Mouse (Mus musculus): ENCODE measurements around the gene Abcg5.
A peak's percentile ranks its signal among the peaks of the same experiment; 100 is the strongest.

The Abcg5 gene

DNA sequence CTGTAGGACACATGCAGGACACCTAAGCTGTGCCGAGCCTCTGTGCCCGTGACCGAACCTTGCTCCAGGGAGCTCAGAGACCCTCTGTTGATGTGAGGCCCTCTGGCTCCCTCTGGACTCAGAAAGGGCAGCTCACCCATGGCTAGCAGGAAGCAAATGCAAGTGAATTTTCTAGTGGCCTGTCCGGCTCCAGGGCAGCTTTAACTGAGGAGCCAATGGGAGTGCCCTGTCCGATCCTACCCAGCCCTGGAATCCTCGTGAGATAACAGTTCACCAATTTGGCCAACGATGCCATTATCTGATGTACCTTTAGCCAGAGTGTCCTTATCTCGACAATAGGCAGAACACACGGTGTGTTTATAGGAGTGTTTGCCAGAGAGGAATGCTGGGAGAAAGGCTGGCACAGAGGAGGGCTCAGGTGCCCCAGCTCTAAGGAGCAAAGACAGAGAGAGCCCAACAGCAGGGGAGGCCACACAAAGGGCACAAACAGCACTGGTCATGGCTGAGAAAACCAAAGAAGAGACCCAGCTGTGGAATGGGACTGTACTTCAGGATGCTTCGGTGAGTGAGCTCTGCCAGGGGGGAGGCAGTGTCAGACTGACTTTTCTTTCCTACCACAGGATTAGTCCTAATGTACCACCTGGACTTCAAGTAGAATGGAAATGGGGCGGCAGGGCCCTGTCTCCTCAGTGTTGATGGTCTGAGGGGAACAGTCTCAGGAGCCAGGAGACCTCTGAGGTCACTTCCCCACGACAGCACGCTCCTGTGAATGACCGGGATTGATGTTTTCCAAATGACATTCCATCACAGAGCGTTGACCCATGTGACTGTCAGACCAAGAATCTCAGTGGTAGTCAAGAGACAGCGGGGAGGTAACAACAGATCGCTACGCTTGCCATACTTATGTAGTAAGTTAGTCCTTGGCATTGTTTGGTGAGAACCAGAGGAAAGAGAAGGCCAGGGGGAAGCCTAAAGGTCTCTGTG lies at the start of gene Abcg5:
TSS of gene Abcg5 (minus strand) at position 278 of the 984 bp plus-strand sequence.
- DNase-seq, result no peak

DNA sequence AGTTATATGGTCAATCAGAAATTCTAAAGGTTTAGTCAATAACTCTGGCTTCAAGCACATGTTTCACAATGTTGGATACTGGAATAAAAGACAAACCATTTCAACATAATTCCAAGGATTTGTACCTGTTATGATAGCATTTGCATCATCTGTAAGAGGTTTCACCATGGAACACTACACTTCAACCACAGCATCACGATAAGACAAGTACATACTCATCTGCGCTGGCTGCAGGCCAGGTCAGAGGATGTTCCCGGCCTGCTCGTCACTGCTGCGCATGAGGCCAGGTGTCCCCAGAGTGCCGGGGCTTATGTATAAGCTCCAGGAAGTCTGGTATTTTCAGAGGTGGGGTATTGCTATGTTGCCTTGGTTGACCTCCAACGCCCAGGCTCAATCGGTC lies 49.8 kb upstream of the Abcg5 start:
- no peak for DNase-seq

DNA sequence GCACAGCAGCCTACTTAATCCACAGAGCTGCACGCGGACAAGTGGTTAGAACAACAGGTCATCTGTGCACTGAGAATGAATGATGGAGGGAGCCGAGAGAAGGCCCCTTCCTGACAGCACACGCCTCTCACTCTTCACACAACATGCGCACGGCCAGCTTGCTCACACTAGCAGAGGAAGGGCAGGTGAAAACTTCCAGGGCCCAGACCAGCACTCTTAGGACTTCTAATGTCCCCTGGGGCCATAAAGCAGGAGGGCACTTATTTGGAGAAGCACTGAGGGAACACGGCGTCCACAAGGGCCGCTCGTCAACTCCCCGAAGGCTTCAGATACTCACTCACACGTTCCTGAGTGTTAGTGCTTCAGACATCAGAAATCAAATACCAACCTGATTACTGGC lies 48.5 kb upstream of the Abcg5 start:
- DNase-seq, result no peak

DNA sequence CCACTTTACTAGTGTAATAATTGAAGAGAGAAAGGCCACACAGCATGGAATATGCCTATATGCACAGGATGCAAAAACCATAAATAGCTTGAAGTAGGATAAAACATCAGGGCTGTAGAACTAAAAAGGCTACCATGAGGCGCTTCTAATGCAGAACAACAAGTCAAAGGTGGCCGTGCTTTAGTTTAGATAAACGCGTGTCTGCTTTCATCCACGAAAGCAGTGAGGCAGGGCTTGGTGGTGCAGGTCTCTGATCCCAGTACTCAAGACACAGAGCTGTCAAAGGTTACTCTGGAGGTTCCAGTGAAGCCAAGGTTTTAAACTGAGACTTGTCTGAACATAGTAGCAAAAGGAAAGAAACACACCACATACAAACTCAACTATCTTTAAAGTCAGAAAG lies 46.3 kb upstream of the Abcg5 start:
- DNase-seq, result no peak

DNA sequence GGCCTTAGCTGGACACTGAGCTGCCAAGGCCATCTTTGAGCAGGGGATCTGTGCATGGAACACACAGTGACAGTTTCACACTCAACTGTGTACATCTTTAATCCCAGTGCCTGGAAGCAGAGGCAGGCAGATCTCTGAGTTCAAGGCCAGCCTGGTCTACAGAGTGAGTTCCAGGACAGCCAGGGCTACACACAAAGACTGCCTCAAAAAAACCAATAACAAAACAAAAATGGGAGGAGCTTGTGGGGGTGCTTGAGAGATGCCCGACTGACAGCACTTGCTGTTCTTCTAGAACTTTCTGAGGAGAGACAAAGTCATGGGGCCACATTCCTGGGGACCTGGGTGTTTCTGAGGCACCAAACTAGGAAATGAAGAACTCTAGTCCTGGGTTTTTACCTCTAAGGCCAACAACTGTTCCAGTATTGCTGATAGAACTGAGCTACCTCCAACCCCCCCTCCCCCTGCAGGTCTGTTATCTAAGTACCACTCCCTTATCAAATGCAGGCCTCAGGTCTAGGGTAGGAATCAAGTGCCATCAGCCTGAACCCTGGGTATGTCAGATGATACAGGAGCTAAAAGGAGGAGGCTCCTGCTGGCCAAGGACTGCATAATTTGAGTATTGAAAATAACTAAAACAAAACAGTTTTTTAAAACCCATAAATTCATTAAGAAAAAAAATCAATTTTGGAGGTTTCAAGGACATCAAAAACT lies 45.5 kb upstream of the Abcg5 start:
- DNase-seq, result no peak

DNA sequence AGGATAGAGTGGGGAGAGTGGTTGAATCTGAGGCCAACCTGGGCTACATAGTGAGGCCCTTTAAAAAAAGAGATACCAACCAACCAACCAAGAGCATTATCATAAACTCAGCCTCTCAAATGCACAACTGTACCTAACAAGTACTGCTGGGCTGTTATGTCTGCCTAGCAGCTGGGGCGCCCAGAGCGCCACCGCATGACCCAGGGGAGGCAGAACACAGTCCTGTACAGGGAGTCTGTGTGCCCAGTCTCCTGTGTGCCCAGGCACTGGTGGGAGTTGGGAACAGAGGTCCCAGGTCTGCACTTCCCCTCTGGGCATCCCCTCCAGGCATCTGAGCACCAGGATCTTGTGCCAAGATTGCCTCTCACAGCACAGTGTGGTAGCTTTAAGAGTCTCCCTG lies 42.4 kb upstream of the Abcg5 start:
- DNase-seq, result no peak

DNA sequence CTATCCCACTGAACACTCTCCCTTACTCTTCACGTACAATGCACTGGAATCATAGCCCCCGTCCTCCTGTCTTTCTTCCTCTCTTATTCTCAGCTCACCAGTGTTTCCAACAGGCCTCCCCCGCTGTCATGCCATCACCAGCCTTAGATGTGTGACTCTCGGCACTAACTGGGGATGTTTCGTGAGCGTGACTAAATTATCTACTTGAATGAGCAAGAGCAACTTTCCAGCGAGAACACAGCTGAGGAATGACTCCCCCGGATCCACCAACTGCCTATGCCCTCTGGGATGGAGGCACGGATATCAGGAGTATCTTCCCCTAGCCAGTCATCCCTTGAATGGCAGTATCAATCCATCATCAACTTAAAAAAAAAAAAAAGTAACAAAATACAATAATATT lies 41.2 kb upstream of the Abcg5 start:
- no peak for DNase-seq

DNA sequence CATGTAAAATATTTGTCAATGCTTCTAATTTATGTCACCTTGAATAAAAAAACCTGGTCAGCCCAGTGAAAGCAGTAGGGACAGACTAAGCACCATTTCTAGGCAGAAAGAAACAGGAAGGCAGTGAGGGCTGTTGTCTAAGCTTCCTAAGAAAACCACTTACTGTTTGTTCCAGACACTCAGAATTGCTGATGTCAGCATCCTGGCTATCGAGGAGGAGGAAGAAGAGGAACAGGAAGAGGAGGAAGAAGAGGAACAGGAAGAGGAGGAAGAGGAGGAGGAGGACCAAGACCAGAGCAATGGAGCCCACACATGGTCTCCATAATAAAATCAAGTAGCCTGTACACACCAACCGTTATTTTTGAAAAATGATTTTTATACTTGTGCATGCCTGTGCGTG lies 36.3 kb upstream of the Abcg5 start:
- no peak for DNase-seq

DNA sequence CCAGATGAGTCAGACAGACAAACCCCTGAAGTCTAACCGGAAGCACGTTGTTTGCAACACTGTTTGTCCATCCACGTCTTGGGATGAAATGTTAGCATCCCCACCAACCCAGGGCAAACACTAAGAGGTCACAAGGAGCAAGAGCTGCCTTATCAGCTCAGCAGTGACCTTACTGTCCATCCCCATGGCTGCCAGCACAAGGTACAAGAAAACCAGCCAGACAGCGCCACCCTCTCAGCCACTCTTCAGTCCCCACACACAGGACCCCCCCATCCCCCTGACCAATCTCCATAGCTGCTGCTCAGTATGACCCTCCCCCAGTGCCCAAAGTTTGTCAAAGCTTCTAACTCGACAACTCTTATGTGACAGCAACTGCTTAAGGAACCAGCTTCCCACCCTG lies 34.6 kb upstream of the Abcg5 start:
- no peak for DNase-seq

DNA sequence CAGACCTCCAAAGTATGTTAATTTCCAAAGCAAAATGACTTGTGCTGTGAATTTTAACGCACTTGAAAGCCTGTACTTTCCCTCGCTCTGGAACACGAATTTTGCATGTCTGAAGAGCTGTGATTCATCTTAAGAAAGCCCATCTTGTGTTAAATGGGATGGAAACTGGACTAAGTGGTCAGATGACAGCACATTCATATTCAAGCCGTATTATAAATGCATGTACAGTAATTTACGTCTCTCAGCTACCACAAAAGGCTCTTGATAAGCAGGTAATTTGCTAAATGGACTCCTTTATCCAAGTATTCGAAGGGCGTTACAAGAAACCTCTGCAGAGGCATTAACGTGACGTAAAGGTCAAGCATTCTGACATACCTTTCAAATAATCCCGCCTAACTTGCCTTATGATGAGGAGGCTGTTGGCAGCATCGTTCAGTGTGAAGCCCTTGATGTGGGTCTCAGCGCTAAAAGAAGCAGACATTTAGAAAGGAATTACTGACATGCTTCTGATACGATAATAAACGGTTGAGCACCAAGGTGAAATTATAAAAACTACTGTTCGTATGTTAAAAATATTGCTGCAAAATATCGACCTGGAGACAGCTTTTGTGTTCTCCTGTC lies 33.6 kb upstream of the Abcg5 start:
- no peak for DNase-seq

DNA sequence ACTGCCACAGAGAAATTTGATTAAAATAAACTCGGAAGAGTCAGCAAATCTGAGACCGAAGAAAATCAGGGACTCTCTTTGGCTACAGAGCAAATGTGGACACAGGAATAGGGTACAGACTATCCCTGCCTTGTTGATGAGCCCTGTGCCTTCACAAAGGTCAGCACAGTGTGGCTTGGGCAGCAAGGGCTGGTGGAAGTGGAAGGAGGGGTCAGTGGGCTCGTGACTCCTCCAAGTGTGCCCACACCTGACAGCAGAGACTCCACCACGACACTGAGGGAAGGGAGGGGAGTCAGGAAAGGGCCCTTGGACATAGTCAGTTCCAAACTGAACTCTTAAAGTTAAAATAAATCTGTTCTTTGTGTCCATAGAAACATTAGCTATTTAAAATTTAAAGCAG lies 32.1 kb upstream of the Abcg5 start:
- DNase-seq, result no peak

DNA sequence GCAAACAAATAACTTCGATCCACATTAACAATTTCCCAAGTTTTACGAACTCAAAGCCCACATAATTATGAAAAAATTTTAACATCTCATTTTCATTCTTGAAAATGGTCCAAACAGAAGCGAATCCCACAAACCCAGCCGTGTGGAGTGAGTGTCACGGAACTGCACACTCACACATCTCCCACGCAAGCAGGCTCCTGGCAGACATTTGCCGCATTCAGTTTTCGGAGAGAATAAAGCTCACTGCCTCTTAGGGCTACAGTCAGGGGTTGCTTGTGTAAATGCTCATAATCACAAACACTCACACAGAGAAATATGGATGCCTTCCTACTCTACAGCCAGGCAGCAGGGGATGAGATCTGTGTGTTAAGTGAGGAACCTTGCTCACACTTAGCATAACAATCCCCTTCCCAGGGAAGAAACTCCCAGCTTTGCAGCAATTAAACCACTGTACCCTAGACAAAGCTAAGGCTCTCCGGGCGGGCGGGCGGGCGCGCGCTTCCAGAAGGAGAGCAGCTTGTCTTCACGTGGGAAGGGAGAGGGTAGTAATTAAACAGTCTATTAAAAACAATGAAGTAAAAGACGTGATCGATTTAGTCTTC lies 30.9 kb upstream of the Abcg5 start:
- no peak for DNase-seq

DNA sequence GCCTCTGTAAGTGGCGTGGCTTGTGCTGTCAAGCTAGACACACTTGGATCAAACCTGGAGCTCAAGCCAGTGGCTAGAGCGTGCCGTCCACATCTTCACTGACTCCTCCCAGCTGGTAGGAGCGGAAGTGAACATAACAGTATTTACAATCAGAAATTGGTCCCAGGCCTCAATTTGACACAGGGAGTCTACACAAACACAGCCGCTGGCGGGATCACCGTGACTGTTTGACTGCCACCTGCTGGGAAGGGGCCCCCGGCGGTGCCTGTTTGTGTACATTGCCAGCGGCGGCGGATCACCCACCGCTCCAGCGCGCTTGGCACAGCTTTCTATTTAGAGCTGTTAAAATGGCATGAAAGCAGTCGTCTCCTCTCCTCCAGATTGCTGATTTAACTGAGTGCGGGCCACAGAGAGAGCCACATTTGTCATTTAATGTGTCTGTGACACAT lies 26.6 kb upstream of the Abcg5 start:
- peak; percentile 59 for DNase-seq

DNA sequence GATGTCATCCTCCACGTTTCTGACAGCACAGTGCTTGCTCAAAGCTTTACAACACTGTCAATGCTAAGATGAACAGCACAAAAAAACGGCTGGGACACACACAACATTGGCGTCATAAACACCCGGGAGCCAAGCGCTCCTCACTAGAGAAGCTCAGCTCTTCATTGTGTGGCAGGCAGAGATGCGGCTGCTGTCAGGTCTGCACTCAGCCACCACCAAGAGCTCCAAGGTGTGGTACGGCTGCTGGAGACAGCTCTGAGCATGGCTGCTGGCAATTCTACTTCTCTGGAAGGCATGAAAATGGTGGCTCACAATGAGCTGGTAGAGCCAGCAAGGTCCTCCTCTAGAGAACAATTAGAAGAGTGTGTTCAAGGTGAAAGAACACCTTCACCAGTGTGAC lies 26.0 kb upstream of the Abcg5 start:
- DNase-seq, result no peak

DNA sequence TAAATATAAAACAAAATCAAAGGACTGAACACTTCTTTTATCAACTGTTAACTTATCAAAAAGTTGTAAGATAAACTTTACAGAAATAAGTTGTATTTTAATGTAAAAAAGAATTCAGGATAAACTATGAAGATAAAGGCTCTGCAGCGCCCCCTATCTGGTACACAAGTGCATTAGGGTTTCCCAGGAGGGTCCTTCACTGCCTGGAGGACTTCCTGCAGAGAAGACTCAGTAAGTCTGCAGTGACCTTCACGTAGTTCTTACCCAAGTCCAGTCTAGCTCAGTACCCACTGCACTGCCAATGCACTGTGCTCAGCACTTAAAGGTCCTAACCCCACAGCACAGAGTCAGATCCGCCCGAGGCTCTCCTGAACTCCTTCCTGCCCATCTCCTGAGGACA lies 24.6 kb upstream of the Abcg5 start:
- peak; percentile 44 for DNase-seq

DNA sequence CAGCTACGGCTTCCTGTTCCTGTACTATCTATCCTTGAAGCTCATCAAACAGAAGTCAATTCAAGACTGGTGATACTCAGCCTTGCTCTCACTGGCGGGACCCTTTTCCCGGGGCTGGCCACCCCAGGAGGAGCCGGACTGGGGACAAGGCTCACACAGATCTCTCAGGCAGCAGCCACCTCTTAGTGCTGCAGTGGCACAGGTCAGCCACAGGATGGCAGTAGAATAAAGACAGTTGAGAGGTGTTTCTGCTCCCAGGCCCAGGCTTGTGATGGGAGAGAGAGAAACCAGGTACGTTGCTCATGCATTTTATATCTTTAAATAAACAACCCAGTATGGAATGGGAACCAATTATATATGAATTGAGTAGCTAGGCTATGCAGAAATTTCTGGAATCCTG lies 15.9 kb upstream of the Abcg5 start:
- peak; percentile 76 for DNase-seq

DNA sequence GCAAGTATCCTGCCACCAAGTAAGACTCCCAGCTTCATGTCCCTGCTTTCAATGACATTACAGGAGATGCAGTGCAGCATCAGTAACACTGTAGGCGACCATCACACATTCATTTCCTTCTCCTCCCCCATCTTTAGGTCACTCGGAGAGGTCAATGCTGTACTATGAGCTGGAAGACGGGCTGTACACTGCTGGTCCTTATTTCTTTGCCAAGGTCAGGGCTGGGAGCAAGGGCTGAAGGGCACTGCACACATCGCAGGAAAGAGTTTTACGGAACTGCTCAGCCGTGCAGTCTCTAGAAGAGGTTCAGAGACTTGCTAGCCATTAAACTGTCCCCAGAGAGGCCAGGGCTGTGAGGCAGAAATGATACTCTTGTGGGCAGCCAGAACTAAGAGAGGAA lies 13.7 kb upstream of the Abcg5 start:
- DNase-seq, result no peak

DNA sequence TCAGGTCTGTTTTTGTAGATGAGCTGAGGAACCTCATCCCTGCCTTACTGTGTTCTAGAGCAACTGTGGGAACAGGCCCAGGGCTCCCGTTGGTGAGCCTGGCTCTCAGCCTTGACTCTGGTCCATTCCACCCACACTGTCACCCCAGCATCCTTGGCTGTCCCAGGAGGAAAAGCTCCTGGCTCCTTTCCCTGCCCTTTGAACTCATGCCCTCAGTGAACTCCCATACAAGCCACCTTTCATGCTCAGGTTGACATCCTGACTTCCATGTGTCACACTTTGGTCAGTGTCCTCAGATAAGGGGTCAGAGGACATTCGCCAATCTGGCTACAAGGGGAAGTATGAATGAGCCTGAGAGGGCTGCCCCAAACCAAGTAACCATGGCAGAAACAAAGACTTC lies 10.9 kb upstream of the Abcg5 start:
- no peak for DNase-seq

DNA sequence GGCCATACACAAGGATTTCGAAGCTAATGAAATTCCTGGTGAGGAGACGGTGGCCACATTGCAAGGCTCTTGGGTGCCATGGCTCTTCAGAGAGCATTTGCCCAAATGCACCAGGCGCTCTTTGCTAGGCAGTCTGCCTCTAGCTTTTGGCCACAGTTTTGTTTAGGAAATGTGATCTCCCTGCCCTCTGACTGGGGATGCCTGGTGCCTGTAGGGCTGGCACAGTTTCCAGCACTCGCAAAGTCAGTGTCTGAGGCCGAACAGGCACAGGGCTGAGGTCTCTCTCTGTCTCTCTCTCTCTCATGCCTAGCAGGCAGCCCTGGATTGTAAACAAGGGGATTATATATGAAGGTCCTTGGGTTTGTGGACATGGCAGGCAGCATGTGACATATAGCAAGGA lies 7.3 kb upstream of the Abcg5 start:
- DNase-seq, result no peak

DNA sequence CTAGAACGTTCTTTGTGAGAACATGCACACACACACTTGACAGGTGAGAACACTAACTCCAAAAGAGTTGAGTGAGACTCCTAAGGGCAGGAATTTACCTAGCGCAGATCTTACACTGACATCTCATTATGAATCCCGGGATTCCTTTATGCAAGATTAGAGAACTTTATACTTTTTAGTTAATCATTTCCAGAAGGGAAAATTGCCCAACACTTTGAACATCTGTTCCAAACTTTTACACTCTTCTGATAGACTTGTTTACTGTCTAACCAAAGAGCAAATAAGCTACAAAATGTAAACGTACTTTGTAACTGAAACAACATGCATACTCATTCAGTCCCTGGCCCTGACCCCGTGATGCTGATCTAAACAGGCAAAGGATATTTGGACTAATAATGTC lies 6.5 kb upstream of the Abcg5 start:
- no peak for DNase-seq

DNA sequence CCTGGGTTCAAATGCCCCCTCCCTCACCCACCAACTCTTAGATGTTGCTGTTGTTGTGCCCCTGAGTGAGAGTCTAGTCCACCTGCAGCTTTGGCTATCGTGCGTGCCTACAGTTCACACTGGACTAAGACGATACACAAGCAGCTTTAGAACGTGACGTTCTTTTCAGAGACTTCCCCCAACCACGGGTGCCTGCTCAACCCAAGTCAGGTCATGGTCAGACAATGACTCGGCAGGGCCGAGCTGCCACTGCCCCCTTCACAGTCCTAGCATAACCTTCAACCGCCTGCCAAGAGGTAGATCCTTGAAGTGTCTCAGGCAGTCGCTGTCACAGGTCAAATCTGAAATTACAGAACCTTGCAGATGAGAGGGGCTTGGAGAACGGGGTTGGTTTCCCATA lies 6.0 kb upstream of the Abcg5 start:
- no peak for DNase-seq

DNA sequence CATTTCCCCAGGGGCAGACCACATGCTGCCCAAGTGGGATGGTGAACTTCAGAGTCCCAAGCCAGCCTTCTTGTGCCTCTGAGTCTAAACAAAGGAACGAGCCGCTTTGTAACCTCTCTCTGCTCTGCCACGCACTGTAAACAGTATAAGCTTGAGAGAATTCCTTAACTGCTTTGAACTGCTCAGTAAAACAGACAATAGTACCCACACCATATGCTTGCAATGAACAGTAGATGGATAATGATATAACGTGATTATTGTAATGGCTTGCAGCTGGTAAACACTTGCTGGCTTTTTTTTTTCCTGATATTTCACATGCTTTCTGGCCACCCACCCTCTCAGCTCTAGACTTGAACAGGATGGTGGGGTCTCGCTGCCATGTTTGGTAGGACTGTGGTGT lies 5.2 kb upstream of the Abcg5 start:
- no peak for DNase-seq

DNA sequence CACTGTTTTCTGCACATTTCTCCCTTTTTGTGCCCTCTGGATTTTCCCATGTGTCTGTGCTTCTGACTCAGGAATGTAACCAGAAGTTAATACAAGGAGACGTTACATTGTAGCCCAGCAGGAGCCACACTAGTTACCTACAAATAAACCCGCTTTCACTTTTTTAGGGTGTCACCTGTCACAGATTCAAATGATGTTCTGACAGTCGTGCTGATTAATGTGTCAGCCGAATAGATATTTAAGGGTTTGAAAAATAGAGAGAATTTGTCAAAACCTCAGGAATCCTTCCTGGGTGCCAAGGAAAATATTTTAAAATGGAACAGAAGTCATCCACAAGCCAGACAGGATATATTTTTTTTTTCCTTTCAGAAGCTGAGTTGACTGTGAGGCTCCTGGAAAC lies 2.5 kb upstream of the Abcg5 start:
- DNase-seq, result no peak
